Mouse (Mus musculus) Patski (cell line): ENCODE measurements around the gene Mtfp1. TPM values are rescaled to one million over a fixed set of nuclear protein-coding genes. Genes with fewer than 3 reads are reported as not detected.

ENCODE experiments used
- ATAC-seq: fragments of 100-300 bp; one replicate; pipeline ENCODE4 v1.8.0; 2021
- CTCF ChIA-PET: fragments of 350-600 bp; sonication (Branson Sonifier 250); formaldehyde crosslinking; loops from one replicate; lab custom pipeline; 2022; ENCODE audit warnings: inconsistent platforms; lab: Charles Lee
- POLR2A ChIA-PET: fragments of 350-600 bp; sonication (Branson Sonifier 250); formaldehyde crosslinking; loops from one replicate; lab custom pipeline; 2022; ENCODE audit warnings: antibody characterized with exemption, inconsistent platforms; lab: Charles Lee
- DNase-seq: peaks from one replicate; pipeline ENCODE4 v3.0.0-alpha.2; 2011; ENCODE audit warnings: low read depth, low spot score
- H3K27me3 ChIP-seq: fragments of 371-371 bp; one replicate; pipeline ENCODE4 v1.5.1; 2021
- CTCF ChIP-seq: fragments of 100-300 bp; IDR thresholded peaks from one replicate; pipeline ENCODE4 v1.5.1; 2021
- in situ Hi-C: fragments of 300-500 bp; cut with MboI; formaldehyde crosslinking; loops from 3 replicates; pipeline ENCODE4 v1.11.1; 2018; ENCODE audit warnings: low pct_unique_long_range_greater_than_20kb, mixed read lengths
- polyA plus RNA-seq: library from polyadenylated mRNA; unstranded; gene quantifications from one replicate; pipeline ENCODE4 v1.2.3, GENCODE M21; 2021

The Mtfp1 gene
- polyA plus RNA-seq, 1 experiment from 2014 or later: 15.1 TPM

- POLR2A ChIA-PET: no interaction called here
- CTCF ChIA-PET: interaction anchor here (1.4 to 1.6 kb wide), 2 partner anchors 17 to 33 kb away, joined by 4 read pairs; no protein-coding TSS in a partner anchor
- no peak for TF ChIP-seq CTCF
- ATAC-seq (peak; percentile 36), DNase-seq (no peak)
- H3K27me3 ChIP-seq: no peaks in the 10 kb centered on the region
- in situ Hi-C loops: loop anchor here (10.0 kb wide), 1 partner anchor 203 kb away; no protein-coding TSS in a partner anchor
Observed at GRCm38 (mm10) chr11:4101851-4102250, 6.6 kb upstream of the Mtfp1 start.

GRCm38 (mm10) chr11:4099447-4099846, 4.2 kb upstream of the Mtfp1 start:
- ChIA-PET POLR2A (interaction anchor here (0.6 kb wide), 1 partner anchor 99 kb away, joined by 3 read pairs; no protein-coding TSS in a partner anchor), CTCF (interaction anchor here (0.6 to 1.3 kb wide), 4 partner anchors 8 to 16 kb away, joined by 3 to 4 read pairs (median 3); no protein-coding TSS in a partner anchor)
- DNase-seq (no peak), ATAC-seq (no peak)
- H3K27me3 ChIP-seq: no peaks in the 10 kb centered on the region
- no peak for TF ChIP-seq CTCF
- in situ Hi-C loops: no loop called here

- ChIA-PET POLR2A (interaction anchor here (0.6 kb wide), 1 partner anchor 99 kb away, joined by 3 read pairs; no protein-coding TSS in a partner anchor), CTCF (interaction anchor here (0.6 to 1.2 kb wide), 2 partner anchors 8 to 12 kb away, joined by 3 read pairs; no protein-coding TSS in a partner anchor)
- TF ChIP-seq CTCF: no peak
- ATAC-seq (no peak), DNase-seq (no peak)
- in situ Hi-C loops: no loop called here
- no peaks in the 10 kb centered on the region for H3K27me3 ChIP-seq
Observed at GRCm38 (mm10) chr11:4098816-4099215, 3.6 kb upstream of the Mtfp1 start.

GRCm38 (mm10) chr11:4098120-4098519, 2.9 kb upstream of the Mtfp1 start:
- DNase-seq (no peak), ATAC-seq (no peak)
- in situ Hi-C loops: no loop called here
- POLR2A ChIA-PET: interaction anchor here (0.6 to 0.9 kb wide), 2 partner anchors 18 to 58 kb away, joined by 3 read pairs; no protein-coding TSS in a partner anchor
- no peaks in the 10 kb centered on the region for H3K27me3 ChIP-seq
- CTCF ChIA-PET: interaction anchor here (1.2 kb wide), 1 partner anchor 9 kb away, joined by 3 read pairs; no protein-coding TSS in a partner anchor
- TF ChIP-seq CTCF: no peak

GRCm38 (mm10) chr11:4097091-4097621, 1.9 kb upstream of the Mtfp1 start:
- ATAC-seq (no peak), DNase-seq (no peak)
- ChIA-PET CTCF (interaction anchor here (0.9 to 2.3 kb wide), 3 partner anchors 16 to 20 kb away, joined by 3 to 6 read pairs (median 3); no protein-coding TSS in a partner anchor), POLR2A (interaction anchor here (0.9 to 1.2 kb wide), 3 partner anchors 11 to 21 kb away, joined by 3 to 7 read pairs (median 3); no protein-coding TSS in a partner anchor)
- in situ Hi-C loops: no loop called here
- H3K27me3 ChIP-seq: no peaks in the 10 kb centered on the region
- no peak for TF ChIP-seq CTCF

- in situ Hi-C loops: no loop called here
- no peak for TF ChIP-seq CTCF
- peak; percentile 89 for DNase-seq
Observed at GRCm38 (mm10) chr11:4096054-4096984, 1.1 kb upstream of the Mtfp1 start.

GRCm38 (mm10) chr11:4094378-4095170, 671 bp downstream of the Mtfp1 start:
- in situ Hi-C loops: no loop called here
- no peak for ATAC-seq
- TF ChIP-seq CTCF: peak; percentile 73
- no peaks in the 10 kb centered on the region for H3K27me3 ChIP-seq
- ChIA-PET CTCF (interaction anchor here (1.0 to 1.5 kb wide), 4 partner anchors 10 to 38 kb away, joined by 3 to 9 read pairs (median 5); no protein-coding TSS in a partner anchor), POLR2A (no interaction called here)
- DNase-seq: no peak

More at GRCm38 (mm10) chr11:4096054-4096984, 1.1 kb upstream of the Mtfp1 start:
- POLR2A ChIA-PET: interaction anchor here (0.8 to 1.2 kb wide), 3 partner anchors 9 to 22 kb away, joined by 3 to 7 read pairs (median 3); no protein-coding TSS in a partner anchor
- peak; percentile 81 for ATAC-seq
- no peaks in the 10 kb centered on the region for H3K27me3 ChIP-seq
- CTCF ChIA-PET: interaction anchor here (0.9 to 2.3 kb wide), 3 partner anchors 16 to 21 kb away, joined by 3 to 6 read pairs (median 3); no protein-coding TSS in a partner anchor

- CTCF ChIA-PET: interaction anchor here (1.0 to 1.5 kb wide), 4 partner anchors 9 to 39 kb away, joined by 3 to 9 read pairs (median 5); no protein-coding TSS in a partner anchor
- no peak for ATAC-seq
- DNase-seq: no peak
- TF ChIP-seq CTCF: no peak
- POLR2A ChIA-PET: no interaction called here
- in situ Hi-C loops: no loop called here
- H3K27me3 ChIP-seq: no peaks in the 10 kb centered on the region
Observed at GRCm38 (mm10) chr11:4093459-4094377, 1.5 kb downstream of the Mtfp1 start.
